Mouse (Mus musculus) limb, embryonic 13.5 days (tissue): ENCODE measurements around the gene Tead1. TPM values are rescaled to one million over a fixed set of nuclear protein-coding genes. Genes with fewer than 3 reads are reported as not detected.

Experiments used
- ATAC-seq: fragments of 200-750 bp; cut with Nextera tagmentation; 2 replicates; pipeline ENCODE4 v1.8.0; 2017; ENCODE audit warnings: low read depth, moderate number of reproducible peaks, moderate TSS enrichment; ENCODE audit not compliant: low FRiP score
- H3K27ac ChIP-seq: fragments of 300-500 bp; sonication (generic); 2 replicates; pipeline ENCODE4 v1.5.1; 2015; ENCODE audit warnings: inconsistent platforms, mild to moderate bottlenecking, moderate library complexity
- H3K27me3 ChIP-seq: fragments of 300-500 bp; sonication (generic); 2 replicates; pipeline ENCODE4 v1.6.1; 2015; ENCODE audit warnings: mild to moderate bottlenecking, inconsistent platforms
- H3K36me3 ChIP-seq: fragments of 300-500 bp; sonication (generic); 2 replicates; pipeline ENCODE4 v1.6.1; 2015; ENCODE audit warnings: inconsistent platforms, mild to moderate bottlenecking, moderate library complexity
- H3K4me1 ChIP-seq: fragments of 300-500 bp; sonication (generic); 2 replicates; pipeline ENCODE4 v1.6.1; 2015; ENCODE audit warnings: inconsistent platforms
- H3K4me2 ChIP-seq: fragments of 300-500 bp; sonication (generic); replicated peaks from 2 replicates; pipeline ENCODE4 v1.6.1; 2015; ENCODE audit warnings: inconsistent platforms, mild to moderate bottlenecking, moderate library complexity
- H3K4me3 ChIP-seq: fragments of 300-500 bp; sonication (generic); 2 replicates; pipeline ENCODE4 v1.5.1; 2015; ENCODE audit warnings: moderate library complexity, mild to moderate bottlenecking, inconsistent platforms
- H3K9ac ChIP-seq: fragments of 300-500 bp; sonication (generic); 2 replicates; pipeline ENCODE4 v1.6.1; 2015; ENCODE audit warnings: mild to moderate bottlenecking, inconsistent platforms
- H3K9me3 ChIP-seq: fragments of 300-500 bp; sonication (generic); 2 replicates; pipeline ENCODE4 v1.6.1; 2016; ENCODE audit warnings: inconsistent platforms
- WGBS: fragments of 180-500 bp; shearing (Covaris S2); methylation state at CpG from one replicate; pipeline ENCODE4 v1.1.7; 2015; 5-methylcytosine and 5-hydroxymethylcytosine counted together
- polyA plus RNA-seq: library from polyadenylated mRNA; unstranded; fragments of >200 nt; fragmentation: Nextera tagmentation; extraction: Ambion mirVana; gene quantifications from 2 replicates; pipeline ENCODE4 v1.2.1, GENCODE M21; 2015

Tead1 gene
- polyA plus RNA-seq, 1 experiment from 2014 or later = 30.8 TPM

DNA sequence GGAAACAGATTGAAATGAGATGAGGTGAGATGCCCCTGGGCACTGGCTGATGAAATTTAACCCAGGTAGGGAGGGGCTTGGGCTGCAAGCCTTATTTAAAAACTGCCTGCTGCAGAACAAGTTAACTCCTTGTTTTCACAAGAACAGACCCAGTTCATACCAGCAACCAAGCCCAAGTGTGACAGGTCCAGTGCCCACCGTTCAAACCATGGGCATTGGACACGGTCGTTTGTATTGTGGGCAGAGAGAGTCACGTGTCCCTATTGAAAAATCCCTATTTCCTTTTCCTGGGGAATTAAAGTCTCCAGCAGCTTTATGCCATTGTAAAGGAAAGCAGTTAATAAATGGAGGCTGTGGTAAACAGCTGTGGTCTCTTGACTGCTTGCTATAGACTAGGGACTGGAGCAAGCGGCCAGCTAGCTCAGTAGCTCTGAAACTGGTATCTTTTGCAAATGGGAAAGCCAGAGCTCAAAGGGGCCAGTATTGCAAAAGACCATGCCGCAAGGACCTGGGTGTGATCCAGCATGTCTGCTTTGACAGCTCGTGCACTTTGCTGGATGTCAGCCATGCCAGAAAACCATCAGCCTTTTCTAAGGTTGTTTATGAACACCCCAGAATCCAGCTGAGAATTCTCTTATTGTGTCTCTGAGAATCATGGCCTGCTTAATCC, 107.6 kb downstream of the Tead1 start:
- H3K4me1 ChIP-seq = peaks cover 62% of the 10 kb centered on the region
- H3K9ac ChIP-seq = no peak overlapping the region
- H3K9me3 ChIP-seq = no peaks in the 10 kb centered on the region
- peak overlapping the region; percentile 34; the same call in 1 of the 2 replicates for H3K27ac ChIP-seq
- H3K4me3 ChIP-seq = no peak overlapping the region
- peak overlapping the region; percentile 33 for H3K4me2 ChIP-seq
- ATAC-seq = no peak
- 8% methylated on average over 7 of the region's 7 CpGs for WGBS
- H3K27me3 ChIP-seq = no peaks in the 10 kb centered on the region
- 0 out of 2 replicates have a peak, but pooled peaks cover 6% of the 10 kb centered on the region for H3K36me3 ChIP-seq

DNA sequence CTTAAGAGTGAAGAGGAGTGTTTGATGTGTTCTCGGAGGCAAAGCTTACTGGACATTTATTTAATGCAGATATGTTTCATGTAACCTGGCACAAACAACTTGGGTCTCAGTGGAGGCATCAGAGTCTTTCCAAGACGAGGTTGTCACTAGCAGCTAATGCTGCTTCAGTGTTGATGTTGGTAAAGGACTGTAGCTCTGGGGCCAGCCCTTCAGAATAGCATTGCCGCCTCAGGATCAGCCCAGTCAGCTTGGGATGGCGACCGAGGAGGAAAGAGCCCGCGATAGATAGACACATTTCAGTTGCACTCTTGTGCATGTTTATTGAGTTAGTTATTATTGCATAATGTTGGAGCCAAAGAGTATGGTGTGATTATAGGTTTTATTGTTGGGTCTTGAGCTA, 108.2 kb downstream of the Tead1 start:
- ATAC-seq = no peak
- Histone ChIP-seq H3K27ac (peak overlapping the region; percentile 34; the same call in 1 of the 2 replicates), H3K9me3 (no peaks in the 10 kb centered on the region), H3K9ac (no peak overlapping the region), H3K36me3 (0 out of 2 replicates have a peak, but pooled peaks cover 6% of the 10 kb centered on the region), H3K27me3 (no peaks in the 10 kb centered on the region), H3K4me2 (no peak overlapping the region), H3K4me3 (no peak overlapping the region), H3K4me1 (peaks cover 60% of the 10 kb centered on the region)
- 66% methylated on average over 7 of the region's 7 CpGs for WGBS

GRCm38 (mm10) chr7:112788321-112788751, 109.2 kb downstream of the Tead1 start:
- H3K27me3 ChIP-seq = no peaks in the 10 kb centered on the region
- peak overlapping the region; percentile 55 for H3K27ac ChIP-seq
- no peak overlapping the region for H3K9ac ChIP-seq
- H3K36me3 ChIP-seq = 0 out of 2 replicates have a peak, but pooled peaks cover 6% of the 10 kb centered on the region
- H3K9me3 ChIP-seq = no peaks in the 10 kb centered on the region
- 43% methylated on average over 7 of the region's 7 CpGs for WGBS
- peaks cover 70% of the 10 kb centered on the region for H3K4me1 ChIP-seq
- H3K4me2 ChIP-seq = no peak overlapping the region; the same call in 1 of the 2 replicates
- no peak for ATAC-seq
- no peak overlapping the region for H3K4me3 ChIP-seq

DNA sequence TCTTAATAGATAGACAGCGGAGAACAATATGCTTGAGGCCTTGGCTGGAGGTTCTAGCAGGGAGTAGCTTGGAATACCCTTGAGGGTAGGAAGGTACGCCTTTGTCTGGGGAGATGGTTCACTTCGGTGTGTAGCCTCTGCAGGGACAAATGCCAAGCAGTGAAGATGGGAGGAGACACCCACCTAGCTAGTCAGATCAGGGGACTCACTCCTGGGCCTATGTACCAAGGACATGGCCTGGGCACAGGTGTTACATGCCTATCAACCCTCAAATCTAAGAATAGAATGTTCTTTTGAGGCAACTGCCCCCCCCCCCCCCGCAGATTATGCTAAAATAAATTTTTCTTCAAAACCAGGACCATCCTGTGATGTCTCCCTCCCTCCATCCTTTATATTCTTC, 110.6 kb downstream of the Tead1 start:
- H3K27ac ChIP-seq = peak overlapping the region; percentile 55; the same call in 1 of the 2 replicates
- no peak overlapping the region for H3K4me2 ChIP-seq
- peaks cover 83% of the 10 kb centered on the region for H3K4me1 ChIP-seq
- WGBS = 79% methylated on average over 4 of the region's 4 CpGs
- H3K27me3 ChIP-seq = no peaks in the 10 kb centered on the region
- H3K4me3 ChIP-seq = no peak overlapping the region
- no peaks in the 10 kb centered on the region for H3K36me3 ChIP-seq
- no peak overlapping the region for H3K9ac ChIP-seq
- H3K9me3 ChIP-seq = no peaks in the 10 kb centered on the region
- ATAC-seq = no peak

GRCm38 (mm10) chr7:112790334-112790733, 111.2 kb downstream of the Tead1 start:
- 14% methylated on average over 2 of the region's 2 CpGs for WGBS
- peaks cover 87% of the 10 kb centered on the region for H3K4me1 ChIP-seq
- H3K36me3 ChIP-seq = no peaks in the 10 kb centered on the region

DNA sequence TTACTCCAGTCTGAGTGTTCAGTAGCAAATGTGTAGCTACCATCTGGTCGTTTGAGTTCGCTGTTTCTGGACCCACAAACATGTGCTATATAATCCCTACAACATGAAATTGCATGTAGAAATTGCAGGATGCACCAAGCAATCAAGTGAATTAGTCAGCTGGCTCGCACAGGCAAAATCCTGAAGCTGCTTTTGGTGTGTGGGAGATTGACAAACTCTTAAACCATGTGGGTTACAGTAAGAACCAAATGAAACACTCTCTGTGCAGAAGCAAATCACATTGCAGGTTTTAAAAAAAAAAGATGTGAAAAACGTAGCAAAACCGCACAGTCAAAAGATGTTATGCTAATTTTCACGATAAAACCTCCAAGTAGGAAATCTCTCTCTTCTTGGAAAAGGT, 113.6 kb downstream of the Tead1 start:
- H3K4me1 ChIP-seq = peaks cover 84% of the 10 kb centered on the region
- ATAC-seq = no peak
- 64% methylated on average over 6 of the region's 6 CpGs for WGBS

More at GRCm38 (mm10) chr7:112790334-112790733, 111.2 kb downstream of the Tead1 start:
- Histone ChIP-seq H3K27me3 (no peaks in the 10 kb centered on the region), H3K9me3 (no peaks in the 10 kb centered on the region), H3K9ac (no peak overlapping the region), H3K4me3 (no peak overlapping the region), H3K27ac (no peak overlapping the region), H3K4me2 (no peak overlapping the region)
- ATAC-seq = 0 out of 2 replicates have a peak, but pooled peaks have one; percentile 44

DNA sequence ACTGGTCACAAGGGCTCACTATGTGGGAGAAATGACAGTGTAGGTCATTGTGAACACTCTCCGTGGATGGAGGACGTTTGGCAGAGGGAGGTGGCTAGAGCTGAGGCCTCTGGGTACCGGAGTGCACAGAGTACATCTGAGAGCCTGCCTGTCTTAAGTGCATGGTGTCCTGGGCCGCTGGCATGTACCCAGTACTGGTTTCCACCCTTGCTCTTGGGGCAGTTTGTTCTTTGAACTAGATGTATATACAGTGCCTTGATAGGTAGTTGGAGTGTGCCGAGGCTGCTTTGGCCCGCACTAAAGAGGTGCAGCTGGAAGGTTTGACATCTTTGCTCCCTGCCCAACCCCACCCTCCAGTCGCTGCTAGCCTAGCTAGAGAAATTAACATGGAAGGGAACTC, 114.8 kb downstream of the Tead1 start:
- Histone ChIP-seq H3K27me3 (no peaks in the 10 kb centered on the region), H3K9me3 (no peaks in the 10 kb centered on the region), H3K4me1 (peaks cover 84% of the 10 kb centered on the region), H3K36me3 (no peaks in the 10 kb centered on the region), H3K9ac (no peak overlapping the region), H3K4me2 (no peak overlapping the region), H3K27ac (no peak overlapping the region), H3K4me3 (no peak overlapping the region)
- WGBS = 37% methylated on average over 7 of the region's 7 CpGs
- ATAC-seq = no peak; the same call in 1 of the 2 replicates

More for the DNA sequence above, 113.6 kb downstream of the Tead1 start:
- Histone ChIP-seq H3K4me2 (no peak overlapping the region), H3K9ac (no peak overlapping the region), H3K9me3 (no peaks in the 10 kb centered on the region), H3K4me3 (no peak overlapping the region), H3K27ac (no peak overlapping the region), H3K36me3 (no peaks in the 10 kb centered on the region), H3K27me3 (no peaks in the 10 kb centered on the region)

GRCm38 (mm10) chr7:112794481-112794880, 115.4 kb downstream of the Tead1 start:
- Histone ChIP-seq H3K9ac (no peak overlapping the region), H3K4me1 (peaks cover 84% of the 10 kb centered on the region), H3K4me2 (no peak overlapping the region), H3K9me3 (no peaks in the 10 kb centered on the region), H3K27me3 (no peaks in the 10 kb centered on the region), H3K27ac (no peak overlapping the region), H3K36me3 (no peaks in the 10 kb centered on the region), H3K4me3 (no peak overlapping the region)
- ATAC-seq = no peak
- WGBS = 6% methylated on average over 2 of the region's 2 CpGs

- H3K9ac ChIP-seq = no peak overlapping the region
- no peaks in the 10 kb centered on the region for H3K9me3 ChIP-seq
- H3K36me3 ChIP-seq = no peaks in the 10 kb centered on the region
- no peak overlapping the region for H3K27ac ChIP-seq
- peaks cover 92% of the 10 kb centered on the region for H3K4me1 ChIP-seq
- H3K4me3 ChIP-seq = no peak overlapping the region
- no peak overlapping the region for H3K4me2 ChIP-seq
- WGBS = 55% methylated on average over 8 of the region's 8 CpGs
- H3K27me3 ChIP-seq = no peaks in the 10 kb centered on the region
- no peak for ATAC-seq
Observed at GRCm38 (mm10) chr7:112797526-112798321, 118.6 kb downstream of the Tead1 start.

DNA sequence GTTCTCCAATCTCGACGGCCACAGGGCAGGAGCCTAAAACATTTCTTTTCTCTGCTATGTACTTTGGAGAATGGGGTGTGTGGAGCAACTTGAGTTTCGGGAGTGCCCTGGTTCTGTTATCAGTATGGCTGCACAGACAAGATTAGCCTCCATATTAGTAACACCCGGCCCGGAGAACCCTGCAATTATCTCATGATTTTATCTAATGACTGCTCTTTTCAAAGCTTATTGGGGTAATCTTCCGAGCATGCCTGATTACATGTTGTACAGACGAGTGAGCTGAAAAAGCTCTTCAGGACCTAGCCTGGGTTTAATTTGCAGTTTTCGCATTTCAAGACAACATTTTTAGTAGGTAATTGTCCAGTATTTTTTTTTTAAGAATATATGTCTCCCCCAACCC, 122.6 kb downstream of the Tead1 start:
- no peaks in the 10 kb centered on the region for H3K27me3 ChIP-seq
- no peak overlapping the region for H3K4me2 ChIP-seq
- WGBS = 60% methylated on average over 8 of the region's 8 CpGs
- no peak for ATAC-seq
- no peak overlapping the region for H3K9ac ChIP-seq
- H3K27ac ChIP-seq = no peak overlapping the region
- peaks cover 82% of the 10 kb centered on the region for H3K4me1 ChIP-seq
- H3K4me3 ChIP-seq = no peak overlapping the region
- no peaks in the 10 kb centered on the region for H3K9me3 ChIP-seq
- H3K36me3 ChIP-seq = no peaks in the 10 kb centered on the region

- Histone ChIP-seq H3K4me2 (peak overlapping the region; percentile 68), H3K9ac (peak overlapping the region; percentile 50; the same call in 1 of the 2 replicates), H3K27me3 (no peaks in the 10 kb centered on the region), H3K4me3 (peak overlapping the region; percentile 34), H3K36me3 (no peaks in the 10 kb centered on the region), H3K9me3 (no peaks in the 10 kb centered on the region), H3K27ac (peak overlapping the region; percentile 91), H3K4me1 (peaks cover 63% of the 10 kb centered on the region)
- ATAC-seq = peak; percentile 57
- 28% methylated on average over 2 of the region's 2 CpGs for WGBS
Observed at GRCm38 (mm10) chr7:112806718-112807400, 127.7 kb downstream of the Tead1 start.

DNA sequence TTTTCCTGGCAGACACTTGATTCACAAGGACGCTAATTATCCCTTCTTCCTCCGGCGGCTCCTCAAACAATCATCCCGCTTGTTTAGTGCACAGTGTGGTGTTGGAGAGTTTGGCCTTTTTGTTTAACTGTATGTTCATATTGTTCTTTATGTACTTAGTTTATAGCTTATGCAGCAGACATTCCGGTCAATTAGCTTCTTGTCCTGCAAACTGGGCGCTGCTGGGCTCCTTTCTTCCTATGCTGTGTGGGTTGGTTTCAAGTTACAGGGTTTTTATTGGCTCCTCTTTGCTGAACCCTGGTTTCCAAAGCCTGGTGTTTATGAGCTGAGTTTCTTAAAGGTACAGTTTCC, 128.3 kb downstream of the Tead1 start:
- 2% methylated on average over 6 of the region's 6 CpGs for WGBS
- Histone ChIP-seq H3K4me1 (peaks cover 58% of the 10 kb centered on the region), H3K27me3 (no peaks in the 10 kb centered on the region), H3K9me3 (no peaks in the 10 kb centered on the region), H3K9ac (peak overlapping the region; percentile 50; the same call in 1 of the 2 replicates), H3K27ac (peak overlapping the region; percentile 91), H3K4me3 (peak overlapping the region; percentile 34), H3K36me3 (no peaks in the 10 kb centered on the region), H3K4me2 (peak overlapping the region; percentile 68)
- peak; percentile 86 for ATAC-seq
